Mouse (Mus musculus): ENCODE results near the gene Dst.
A peak's percentile ranks its signal among the peaks of the same experiment; 100 is the strongest.

Gene Dst

DNA sequence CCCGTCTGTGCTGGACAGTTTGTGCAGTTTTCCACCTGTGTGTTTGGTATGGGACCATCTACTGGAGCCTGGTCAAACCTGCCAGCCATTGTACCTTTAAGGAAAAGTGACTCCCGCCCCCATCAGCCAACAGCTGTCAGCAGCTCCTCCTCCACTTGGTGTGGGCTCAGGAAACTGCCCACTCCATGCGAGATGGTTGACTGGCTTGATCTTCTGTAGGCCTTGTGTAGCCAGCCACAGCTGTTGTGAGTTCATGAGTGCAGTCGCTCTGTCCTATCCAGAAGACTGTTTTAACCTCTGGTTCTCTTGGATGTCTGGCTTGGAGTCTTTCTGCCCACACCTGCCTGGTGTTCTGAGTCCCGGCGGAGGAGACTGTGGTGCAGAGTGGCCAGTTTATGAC is 117.9 kb downstream of the Dst start:
- no peak for DNase-seq (ENCODE audit: low spot score)

DNA sequence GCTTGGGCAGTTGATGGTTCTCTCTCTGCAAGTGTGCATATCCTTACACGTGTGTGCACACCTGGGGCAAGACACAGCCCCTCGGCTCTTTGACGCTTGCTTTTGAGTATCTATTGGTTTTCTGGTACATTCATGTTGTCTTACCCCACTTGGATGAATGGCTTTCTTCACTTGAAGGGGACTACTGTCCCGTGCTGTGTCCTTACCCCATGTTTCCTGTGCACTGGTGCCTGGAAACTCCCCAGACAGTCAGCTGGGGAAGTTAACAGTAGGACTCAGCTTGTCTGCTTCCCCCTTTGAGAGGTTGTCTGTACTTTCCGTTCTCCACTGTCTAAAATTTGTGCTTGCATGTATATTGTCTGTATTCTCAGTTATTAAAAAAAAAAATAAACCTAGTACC is 120.7 kb downstream of the Dst start:
- no peak for DNase-seq (ENCODE audit: low spot score)

DNA sequence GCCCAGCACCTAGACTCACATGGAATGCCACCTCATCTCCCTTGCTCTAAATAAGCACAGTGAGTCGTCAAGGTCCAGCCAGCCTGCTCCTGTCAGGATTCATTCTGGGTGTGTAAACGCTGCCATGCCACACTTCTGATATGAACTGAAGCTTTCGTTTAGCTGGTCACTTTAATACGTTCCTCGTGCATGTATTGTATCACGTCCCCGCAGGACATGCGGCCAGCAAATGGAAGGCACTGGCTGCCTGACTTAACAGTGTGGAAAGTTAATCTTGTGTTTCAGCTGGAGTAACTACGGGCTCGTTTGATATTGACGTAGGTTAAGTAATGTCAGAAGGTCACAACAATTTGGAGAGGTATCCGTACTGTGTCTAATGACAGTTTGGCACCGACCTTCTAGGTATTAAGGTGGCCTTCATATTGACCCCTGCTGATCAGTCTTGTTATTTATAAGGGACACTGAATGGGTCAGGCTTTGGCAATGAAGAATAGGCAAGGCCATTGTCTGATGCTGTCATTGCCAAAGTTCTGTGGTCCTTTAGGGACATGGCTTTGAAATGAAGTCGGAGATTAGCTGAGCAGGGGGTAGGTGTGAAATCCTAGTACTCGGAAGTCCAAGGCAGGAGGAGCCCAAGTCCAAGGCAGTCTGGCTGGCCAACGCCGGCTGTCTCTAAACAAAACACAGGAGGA is 122.5 kb downstream of the Dst start:
- DNase-seq (ENCODE audit: low spot score): no peak

DNA sequence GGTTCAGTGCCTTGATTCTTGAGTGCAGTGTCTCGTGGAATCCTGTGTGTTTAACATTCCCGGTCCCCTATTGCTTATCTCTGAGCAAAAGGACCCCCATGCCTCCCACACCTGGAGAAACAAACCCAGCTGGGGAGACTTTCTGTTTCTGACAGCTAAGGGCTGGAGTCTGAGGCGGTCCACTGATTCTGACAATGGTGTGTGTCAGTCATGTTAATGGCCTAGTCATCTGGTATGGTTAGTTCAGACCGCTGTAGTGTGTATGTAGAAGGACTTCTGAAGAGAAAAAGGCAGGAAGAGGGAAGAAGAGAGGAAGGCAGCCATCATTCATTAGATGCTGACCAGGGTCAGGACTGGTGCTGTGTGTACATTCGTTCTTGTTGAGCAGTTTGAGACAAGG is 125.0 kb downstream of the Dst start:
- no peak for DNase-seq (ENCODE audit: low spot score)

DNA sequence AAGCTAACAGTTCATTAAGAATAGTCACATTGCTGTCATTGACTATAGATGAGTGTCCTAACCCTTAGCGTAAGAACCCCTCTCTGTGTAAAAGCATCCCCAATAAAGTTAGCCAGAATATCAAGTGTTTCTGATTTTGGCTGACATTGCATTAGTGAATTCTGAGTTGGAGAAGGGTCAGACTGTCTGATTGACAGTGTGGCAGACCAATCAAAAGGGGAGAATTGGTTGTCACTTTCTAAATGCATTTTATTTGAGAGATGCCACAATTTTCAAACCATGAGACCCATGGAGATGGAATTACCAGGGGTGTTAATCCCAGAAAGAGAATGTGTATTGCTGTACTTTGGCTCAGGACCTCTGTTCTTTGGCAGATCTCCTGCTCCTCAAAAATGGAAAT is 125.5 kb downstream of the Dst start:
- no peak for DNase-seq (ENCODE audit: low spot score)

DNA sequence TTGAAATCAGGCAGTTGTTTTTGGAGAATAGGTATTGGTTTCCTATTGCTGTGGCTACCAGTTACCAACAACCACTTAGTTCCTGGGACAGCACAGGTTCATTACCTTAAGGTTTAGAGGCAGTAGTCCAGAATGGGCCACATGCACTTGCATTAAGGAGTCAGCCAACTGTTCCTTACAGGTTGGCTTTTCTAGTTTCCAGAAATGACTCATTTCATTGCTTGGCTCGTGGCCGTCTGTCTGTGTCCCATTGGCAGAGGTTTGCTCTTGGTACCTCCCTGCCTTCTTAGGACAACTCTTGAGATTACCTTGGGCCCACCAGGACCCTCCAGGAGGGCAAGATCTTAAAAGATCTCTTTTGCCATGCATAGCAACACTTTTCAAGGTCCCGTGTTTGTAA is 125.9 kb downstream of the Dst start:
- DNase-seq (ENCODE audit: low spot score): no peak

DNA sequence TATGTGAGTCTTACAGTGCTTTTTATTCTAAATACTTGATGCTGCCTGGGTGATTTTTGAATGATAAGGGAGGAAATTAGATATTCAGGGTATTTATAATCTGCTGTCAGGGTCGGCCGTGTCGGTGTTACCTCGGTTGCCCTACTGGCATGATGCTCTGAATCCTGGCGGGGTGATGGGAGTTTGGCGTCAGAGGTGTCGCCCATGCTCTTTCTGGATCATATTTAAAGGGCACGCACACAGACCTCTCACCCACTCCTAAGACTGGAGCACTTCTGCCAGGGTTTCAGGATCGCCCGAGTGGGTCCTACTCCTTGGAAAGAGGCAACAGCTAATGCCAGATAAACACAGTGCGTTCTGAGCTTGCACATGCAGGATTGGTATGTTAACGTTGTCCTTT is 128.1 kb downstream of the Dst start:
- no peak for DNase-seq (ENCODE audit: low spot score)

DNA sequence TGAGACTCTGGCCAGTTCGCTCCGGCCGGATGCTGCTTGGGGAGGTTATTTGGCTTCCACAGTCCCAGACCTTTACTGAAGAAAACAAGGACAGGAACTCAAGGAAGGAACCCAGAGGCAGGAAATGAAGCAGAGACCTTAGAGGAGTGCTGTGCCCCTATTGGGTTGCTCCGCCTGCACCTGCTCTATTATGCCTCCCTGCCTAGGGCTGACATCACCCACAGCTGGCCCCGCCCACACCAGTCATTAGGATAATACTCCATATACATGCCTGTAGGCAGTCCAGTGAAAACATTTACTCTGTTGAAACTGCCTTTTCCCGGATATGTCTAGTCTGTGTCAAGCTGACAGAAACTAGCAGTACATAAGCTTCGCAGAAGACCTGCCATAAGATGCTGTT is 130.5 kb downstream of the Dst start:
- no peak for DNase-seq (ENCODE audit: low spot score)

DNA sequence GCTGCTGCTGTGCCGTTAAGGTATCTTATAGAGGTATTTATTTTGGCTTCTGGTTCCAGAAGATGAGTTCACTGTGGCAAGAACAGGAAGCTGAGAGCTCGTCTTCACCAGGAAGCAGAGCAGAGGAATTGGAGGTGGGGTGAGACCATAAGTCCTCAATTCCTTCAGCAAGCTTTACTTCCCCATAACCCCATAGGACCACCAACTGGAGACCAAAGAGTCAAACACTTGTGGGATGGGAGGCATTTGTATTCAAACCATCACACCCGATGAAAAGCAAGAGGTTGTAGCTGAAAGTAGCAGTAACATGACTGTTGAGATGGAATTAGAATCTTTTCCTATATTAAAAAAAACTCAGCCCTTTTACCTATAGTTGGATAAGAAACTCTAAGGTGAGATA is 132.0 kb downstream of the Dst start:
- DNase-seq (ENCODE audit: low spot score): no peak

DNA sequence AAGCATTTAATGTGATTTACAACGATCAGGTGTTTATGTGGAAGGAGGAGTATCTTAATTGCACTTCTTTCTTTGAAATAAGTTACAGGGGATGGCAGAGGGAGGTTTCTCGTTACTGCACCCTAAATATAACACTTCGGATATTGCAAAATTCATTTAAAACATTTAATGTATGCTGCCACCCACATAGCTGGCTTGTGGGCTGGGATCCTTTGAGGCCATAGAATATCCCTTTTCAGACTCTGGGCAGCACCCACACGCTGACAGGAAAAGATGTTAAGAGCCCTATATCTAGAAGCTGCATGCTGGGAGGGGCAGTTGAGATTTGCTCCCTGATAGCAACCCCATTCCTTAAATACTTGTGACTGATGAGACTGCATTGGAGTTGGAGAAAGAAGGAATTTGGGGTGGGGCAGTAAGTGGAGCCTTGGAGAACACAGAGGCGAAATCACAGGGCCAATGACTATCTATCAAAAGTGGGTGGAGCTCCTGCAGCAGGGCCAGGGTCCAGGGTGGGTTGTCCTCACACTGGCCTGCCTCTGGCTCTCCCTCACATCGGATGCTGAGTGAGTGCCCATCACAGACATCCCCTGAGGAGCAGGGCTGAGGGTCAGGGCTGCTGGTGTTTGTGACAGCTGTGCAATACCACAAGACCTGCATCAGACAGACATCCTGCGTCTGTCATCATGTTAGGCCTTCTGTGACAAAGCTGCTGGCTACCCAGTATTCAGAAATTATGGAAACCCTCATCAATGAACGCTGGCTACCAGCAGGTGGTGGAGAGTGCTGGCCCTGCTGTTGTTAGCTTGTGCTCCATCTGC is 133.1 kb downstream of the Dst start:
- DNase-seq (ENCODE audit: low spot score): no peak

DNA sequence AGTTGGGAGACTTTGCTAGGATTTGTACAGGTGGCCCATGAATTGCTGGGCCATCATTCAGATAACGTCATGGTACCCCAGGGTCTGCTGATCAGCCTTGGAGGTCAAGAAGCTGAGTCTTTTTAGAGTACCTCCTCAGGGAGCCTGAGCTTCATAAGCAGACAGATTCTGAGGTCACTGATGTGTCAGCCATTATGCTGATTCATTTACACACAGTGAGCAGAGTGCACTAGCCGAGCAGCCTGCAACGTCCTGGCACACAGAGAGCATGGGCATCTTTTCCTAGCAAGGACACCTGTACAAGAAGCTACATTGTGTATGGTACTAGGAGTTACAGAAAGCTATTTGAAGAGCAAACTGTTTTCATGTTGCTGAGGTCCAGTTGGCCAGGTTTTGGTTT is 134.3 kb downstream of the Dst start:
- no peak for DNase-seq (ENCODE audit: low spot score)

DNA sequence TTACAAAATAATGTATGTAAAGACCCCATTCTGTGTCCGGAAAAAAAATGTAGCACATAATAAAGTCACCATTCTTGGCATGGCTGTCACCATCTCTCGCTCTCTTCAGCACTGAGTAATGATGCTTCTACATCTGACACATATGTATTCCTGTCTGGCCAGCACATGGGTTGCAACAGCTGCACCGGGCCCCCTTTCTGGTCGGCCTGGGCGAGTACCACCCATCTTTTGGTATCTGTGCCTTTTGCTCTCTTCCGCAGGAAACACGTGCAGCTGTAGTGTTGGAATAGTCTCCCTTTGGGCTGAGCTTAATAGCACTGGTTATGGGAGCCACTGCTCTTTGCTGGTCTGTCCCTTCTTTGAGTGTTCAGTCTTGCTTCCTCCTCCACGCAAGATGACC is 135.3 kb downstream of the Dst start:
- no peak for DNase-seq (ENCODE audit: low spot score)

DNA sequence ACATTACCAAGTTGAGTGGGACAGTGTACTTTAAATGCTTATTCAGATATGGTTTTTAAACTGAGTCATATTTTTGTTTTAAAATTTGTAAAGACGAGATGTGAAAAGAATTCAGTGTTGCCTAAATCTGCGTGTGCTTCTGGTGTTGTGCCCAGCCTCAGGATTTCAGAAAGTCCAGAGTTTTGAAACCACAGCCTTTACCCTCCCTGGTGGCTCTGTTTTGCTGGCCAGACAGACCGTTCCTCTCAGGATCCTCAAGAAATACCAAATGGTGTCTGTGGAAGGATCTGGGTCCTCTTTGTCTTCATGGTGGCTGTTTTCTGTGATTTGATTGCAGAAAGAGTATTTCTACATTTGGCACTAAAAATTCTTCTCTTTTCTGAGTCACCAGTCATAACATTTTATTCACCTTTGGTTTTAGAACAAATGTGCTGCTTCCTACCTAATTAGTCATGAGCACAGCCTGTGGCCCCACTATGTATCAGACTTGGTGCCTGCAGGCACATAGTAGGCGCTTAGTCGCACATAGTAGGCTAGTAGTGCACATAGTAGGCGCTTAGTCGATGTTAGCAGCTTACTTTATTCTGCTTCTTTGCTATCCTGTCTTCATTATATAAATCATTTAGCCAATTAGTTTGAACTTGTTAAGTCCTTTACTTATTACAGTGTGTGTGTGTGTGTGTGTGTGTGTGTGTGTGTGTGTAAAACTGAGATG is 136.0 kb downstream of the Dst start:
- no peak for DNase-seq (ENCODE audit: low spot score)

DNA sequence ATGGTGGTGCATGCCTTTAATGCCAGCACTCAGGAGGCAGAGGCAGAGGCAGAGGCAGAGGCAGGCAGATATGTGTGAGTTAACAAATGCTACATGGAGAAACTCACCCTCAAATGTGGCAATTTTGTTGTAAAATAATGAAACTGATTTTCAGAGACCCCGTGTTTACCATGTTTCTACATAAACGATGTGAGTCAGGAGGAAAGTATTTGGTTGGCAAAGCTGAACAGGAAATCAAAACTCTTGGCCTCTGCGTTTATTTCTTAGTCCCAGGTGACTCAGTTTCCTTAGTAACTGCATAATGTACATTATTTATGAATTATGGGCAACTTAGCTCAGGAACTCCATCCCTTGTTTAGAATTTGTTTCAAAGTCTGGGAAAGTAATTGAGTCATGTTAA is 136.7 kb downstream of the Dst start:
- no peak for DNase-seq (ENCODE audit: low spot score)

DNA sequence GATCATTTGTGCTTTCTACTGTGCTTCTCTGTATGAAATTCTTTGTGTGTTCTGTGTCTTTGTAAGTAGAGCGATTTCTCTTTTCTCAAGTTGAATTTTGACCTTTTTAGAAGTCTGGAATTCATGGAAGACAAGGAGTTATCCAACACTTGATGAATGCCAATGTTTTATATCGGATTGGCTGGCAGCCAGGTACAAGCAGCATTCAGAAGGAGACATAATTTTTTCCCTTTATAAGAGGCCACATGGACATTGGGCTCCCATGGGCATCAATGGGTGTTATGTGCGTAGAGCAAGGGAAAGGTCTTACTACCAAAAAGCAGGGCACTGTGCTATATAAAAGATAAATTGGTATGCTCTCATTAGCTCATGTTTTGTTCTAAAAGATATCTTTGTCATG is 139.3 kb downstream of the Dst start:
- DNase-seq (ENCODE audit: low spot score): no peak

DNA sequence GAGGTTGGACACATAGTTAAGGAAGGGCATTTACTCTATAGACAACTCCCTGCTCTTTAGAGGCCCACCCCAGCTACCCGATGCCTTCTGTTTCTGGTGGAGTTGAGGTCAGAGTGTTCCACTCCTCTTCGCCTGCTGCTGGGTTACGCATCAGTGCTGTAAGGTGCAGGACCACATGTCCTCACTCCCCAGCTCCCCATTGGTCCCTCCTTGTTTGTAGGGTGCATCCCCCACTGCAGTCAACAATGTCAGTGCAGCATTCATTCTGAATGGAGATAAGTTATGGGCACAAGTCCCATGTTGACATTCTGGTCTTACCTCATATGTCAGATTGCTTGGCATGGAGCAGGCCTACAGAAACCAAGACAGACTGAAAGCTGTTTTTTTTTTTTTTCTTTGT is 143.2 kb downstream of the Dst start:
- DNase-seq (ENCODE audit: low spot score): no peak

DNA sequence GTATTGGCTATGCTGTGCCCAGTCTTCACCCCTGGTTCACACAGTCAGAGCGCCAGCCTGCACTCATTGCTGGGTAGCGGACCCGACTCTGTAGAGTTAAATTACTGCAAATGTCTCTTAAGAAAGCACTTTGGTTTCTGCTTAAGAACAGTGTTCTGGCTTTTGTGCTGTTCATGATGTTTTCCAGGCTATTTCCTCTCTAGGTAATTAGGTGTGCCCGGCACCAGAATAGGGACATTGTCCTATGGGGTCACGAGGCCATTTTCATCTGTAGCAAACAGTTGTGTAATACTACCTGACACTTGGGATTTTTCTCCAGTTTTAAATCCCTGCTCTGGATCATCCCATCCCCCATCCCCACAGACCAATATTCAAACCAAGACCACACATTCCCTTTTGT is 144.4 kb downstream of the Dst start:
- no peak for DNase-seq (ENCODE audit: low spot score)

DNA sequence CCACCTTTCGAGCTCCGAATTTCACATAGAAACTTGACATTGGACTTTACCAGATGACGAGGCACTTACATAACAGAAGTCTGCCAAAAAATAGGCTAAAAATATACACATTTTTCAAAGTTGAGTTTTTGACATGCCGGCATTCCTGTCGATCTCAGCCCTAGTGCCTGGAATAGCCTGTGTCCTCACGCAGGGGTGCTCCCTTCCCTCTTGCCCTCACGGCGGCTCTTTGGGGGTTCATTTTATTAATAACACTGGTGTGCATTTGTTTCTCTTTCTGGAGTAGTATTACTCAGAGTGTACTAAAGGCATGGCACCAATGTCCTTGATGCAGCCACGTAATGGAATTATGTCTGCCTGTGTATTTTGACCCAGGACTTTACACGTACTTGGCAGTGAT is 146.9 kb downstream of the Dst start:
- DNase-seq (ENCODE audit: low spot score): no peak

DNA sequence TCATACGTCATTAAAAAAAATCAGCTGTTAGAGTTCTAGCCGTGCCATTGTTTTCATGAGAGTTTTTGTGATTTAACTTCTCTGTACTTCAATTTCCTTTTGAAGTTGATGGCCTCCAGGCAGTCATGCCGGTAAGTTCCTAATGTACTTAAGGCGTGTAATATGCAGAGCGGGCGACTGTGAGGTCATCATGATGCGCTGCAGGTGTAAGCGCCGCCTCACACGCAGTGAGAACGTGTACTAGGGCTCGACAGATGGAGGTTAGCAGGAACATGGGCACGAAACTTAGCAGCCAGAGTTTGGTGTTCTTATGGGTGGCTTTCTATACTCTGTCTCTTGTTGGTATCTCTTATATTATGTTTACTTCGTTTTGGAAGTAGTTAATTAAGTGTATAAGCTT is 148.6 kb downstream of the Dst start:
- no peak for DNase-seq (ENCODE audit: low spot score)

DNA sequence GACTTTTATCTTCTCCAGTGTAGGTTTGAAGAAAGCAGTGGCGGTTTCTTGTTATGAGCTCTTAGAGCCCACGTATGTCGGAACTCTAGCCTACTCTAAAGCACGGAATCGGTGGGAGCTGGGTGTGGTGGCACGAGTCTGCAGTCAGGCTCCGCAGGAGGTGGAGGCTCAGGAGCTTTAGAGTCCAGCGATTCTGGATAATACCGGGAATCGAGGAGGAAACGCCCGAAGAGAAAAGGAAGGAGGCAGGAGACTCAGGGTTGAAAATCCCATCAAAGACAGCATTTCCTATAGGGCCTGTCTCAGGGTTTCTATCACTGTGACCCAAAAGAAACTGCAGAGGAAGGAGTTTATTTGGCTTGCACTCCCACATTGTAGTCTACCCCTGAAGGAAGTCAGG is 151.2 kb downstream of the Dst start:
- DNase-seq (ENCODE audit: low spot score): no peak

DNA sequence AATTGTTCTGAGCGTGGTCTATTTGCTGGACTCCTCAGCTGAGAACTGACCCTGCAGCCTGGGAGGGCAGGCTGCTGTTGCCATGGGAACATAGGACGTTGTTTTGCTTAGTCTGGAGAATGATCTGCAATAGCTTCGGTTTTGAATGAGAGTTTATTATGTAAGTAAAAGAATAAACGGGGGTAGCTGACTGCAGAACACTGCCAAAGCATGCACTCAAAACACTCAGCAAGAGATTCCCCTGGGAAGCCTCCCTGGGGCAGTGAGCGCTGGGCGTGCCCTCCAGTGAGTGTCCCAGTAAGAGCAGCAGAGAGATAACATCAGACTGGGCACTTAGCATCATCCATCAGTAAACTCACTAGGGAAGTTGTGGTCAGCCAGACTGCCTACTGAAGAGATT is 152.4 kb downstream of the Dst start:
- peak; percentile 47 for DNase-seq (ENCODE audit: low spot score)

DNA sequence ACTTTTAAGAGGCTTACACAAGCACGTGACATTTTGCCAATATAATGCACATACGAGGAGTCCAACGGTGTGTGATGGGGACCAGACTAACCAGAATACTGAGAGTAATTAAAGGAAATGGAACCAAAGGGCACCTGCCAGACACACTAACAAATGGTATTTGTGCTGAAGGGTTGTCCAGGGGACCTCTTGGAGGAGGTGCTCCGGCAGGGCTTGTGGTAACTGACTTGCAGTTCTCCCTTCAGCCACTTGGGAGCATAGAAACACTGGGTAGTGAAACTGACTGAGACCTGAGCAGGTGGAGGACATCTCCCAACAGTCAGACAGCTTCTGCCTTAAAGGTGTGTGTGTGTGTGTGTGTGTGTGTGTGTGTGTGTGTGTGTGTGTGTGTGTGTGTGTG is 153.1 kb downstream of the Dst start:
- DNase-seq (ENCODE audit: low spot score): peak; percentile 85

DNA sequence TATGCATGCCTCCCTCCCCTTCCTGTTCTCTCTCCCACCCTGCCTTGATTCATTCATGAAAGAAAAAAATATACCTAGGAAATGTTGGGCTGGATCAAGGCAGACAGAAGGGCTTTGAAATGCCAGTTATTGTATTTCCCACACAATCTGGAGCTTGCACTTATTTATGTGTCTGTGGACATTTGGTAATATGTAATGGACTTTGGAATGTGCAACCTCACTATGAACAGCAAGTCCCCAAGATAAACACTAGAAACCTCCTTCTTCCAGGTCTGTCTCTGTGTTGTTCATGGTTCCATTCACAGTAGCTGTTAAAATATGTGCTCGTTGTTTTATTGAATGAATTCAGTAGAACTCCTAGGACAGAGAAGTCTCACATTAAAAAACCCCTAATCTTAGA is 153.8 kb downstream of the Dst start:
- DNase-seq (ENCODE audit: low spot score): no peak

Data from lung, postnatal 25 days (tissue).